In genomic region chr7:80197941-80198778, GRCm38 (mm10) we compare ENCODE assay signal across 8 mouse cellular contexts. TPM values are rescaled to one million over a fixed set of nuclear protein-coding genes. Genes with fewer than 3 reads are reported as not detected.
DNase-seq lines count a peak whose midpoint lies in the region; ATAC-seq and TF ChIP-seq lines count a peak whose summit lies in the region.

No protein-coding gene starts in this region.

- DNase-seq in CD4-positive helper T cell, adult 2 months (ENCODE audit: low read depth, low spot score), result peak; percentile 86
- peak; percentile 95 for DNase-seq in brain, embryonic 14.5 days (ENCODE audit: low read depth)
- DNase-seq in forebrain, embryonic 10.5 days (ENCODE audit: extremely low spot score, low spot score), result peak; percentile 88
- peak; percentile 83 to 94 for DNase-seq in kidney, postnatal 25 days

- H3K9me3 ChIP-seq in forebrain, embryonic 10.5 days, result no peaks in the 10 kb centered on the region
- H3K9me3 ChIP-seq in heart, embryonic 15.5 days (replicated peaks), result no peaks in the 10 kb centered on the region
- H3K9me3 ChIP-seq in liver, embryonic 16.5 days (replicated peaks; ENCODE audit: control insufficient read depth, low read length), result no peaks in the 10 kb centered on the region
- H3K9me3 ChIP-seq in neural tube, embryonic 13.5 days, result no peaks in the 10 kb centered on the region

- peak overlapping the region; percentile 79 for H3K4me3 ChIP-seq in forebrain, embryonic 10.5 days
- H3K4me3 ChIP-seq in heart, embryonic 15.5 days, result peak overlapping the region; percentile 65
- H3K4me3 ChIP-seq in liver, embryonic 16.5 days (ENCODE audit: low read depth, low read length), result peak overlapping the region; percentile 98
- peak overlapping the region; percentile 78 for H3K4me3 ChIP-seq in neural tube, embryonic 13.5 days
- H3K4me3 ChIP-seq in testis, adult 2 months (ENCODE audit: control insufficient read depth, low read depth, low read length), result peak overlapping the region; percentile 79

- H3K4me1 ChIP-seq in forebrain, embryonic 10.5 days, result peaks cover 75% of the 10 kb centered on the region
- peaks cover 53% of the 10 kb centered on the region for H3K4me1 ChIP-seq in heart, embryonic 15.5 days (replicated peaks)
- peaks cover 86% of the 10 kb centered on the region for H3K4me1 ChIP-seq in liver, embryonic 16.5 days (ENCODE audit: control insufficient read depth, low read depth, low read length)
- peaks cover 72% of the 10 kb centered on the region for H3K4me1 ChIP-seq in neural tube, embryonic 13.5 days (replicated peaks)
- H3K4me1 ChIP-seq in testis, adult 2 months (ENCODE audit: control insufficient read depth, insufficient read depth, low read length), result peaks cover 17% of the 10 kb centered on the region

- peak overlapping the region; percentile 97 for H3K27ac ChIP-seq in forebrain, embryonic 10.5 days
- H3K27ac ChIP-seq in heart, embryonic 15.5 days, result peak overlapping the region; percentile 82
- H3K27ac ChIP-seq in liver, embryonic 16.5 days (ENCODE audit: low read length), result peak overlapping the region; percentile 90
- H3K27ac ChIP-seq in neural tube, embryonic 13.5 days (replicated peaks), result peak overlapping the region; percentile 98
- H3K27ac ChIP-seq in testis, adult 2 months (ENCODE audit: control insufficient read depth, insufficient read depth, low read depth, low read length), result peak overlapping the region; percentile 52

- TF ChIP-seq CTCF in brain, embryonic 14.5 days (IDR thresholded peaks at IDR 0.05; ENCODE audit: borderline replicate concordance, extremely low read depth, insufficient read depth, insufficient read length), result no peak
- TF ChIP-seq CTCF in testis, adult 2 months (IDR thresholded peaks at IDR 0.05; ENCODE audit: control insufficient read depth, insufficient read depth, insufficient replicate concordance, low read depth, low read length), result no peak

- WGBS in forebrain, embryonic 10.5 days, result under 1% methylated on average over 74 of the region's 74 CpGs
- WGBS in heart, embryonic 15.5 days, result under 1% methylated on average over 67 of the region's 74 CpGs
- under 1% methylated on average over 73 of the region's 74 CpGs for WGBS in liver, embryonic 16.5 days (ENCODE audit: insufficient replicate concordance)
- WGBS in neural tube, embryonic 13.5 days, result under 1% methylated on average over 74 of the region's 74 CpGs

- peaks cover 35% of the 10 kb centered on the region for H3K36me3 ChIP-seq in forebrain, embryonic 10.5 days (replicated peaks)
- no peaks in the 10 kb centered on the region for H3K36me3 ChIP-seq in heart, embryonic 15.5 days
- H3K36me3 ChIP-seq in liver, embryonic 16.5 days (ENCODE audit: control insufficient read depth, insufficient read depth), result peaks cover 10% of the 10 kb centered on the region; the same call in 1 of the 2 replicates
- H3K36me3 ChIP-seq in neural tube, embryonic 13.5 days, result 0 out of 2 replicates have a peak, but pooled peaks cover 5% of the 10 kb centered on the region
- no peaks in the 10 kb centered on the region for H3K36me3 ChIP-seq in testis, adult 2 months (ENCODE audit: control insufficient read depth, insufficient read depth, low read length)

- H3K9ac ChIP-seq in heart, embryonic 15.5 days, result peak overlapping the region; percentile 70
- peak overlapping the region; percentile 99 for H3K9ac ChIP-seq in liver, embryonic 16.5 days (ENCODE audit: low read depth, low read length)
- peak overlapping the region; percentile 92 for H3K9ac ChIP-seq in neural tube, embryonic 13.5 days

- peak; percentile 54 for TF ChIP-seq POLR2A in brain, embryonic 14.5 days (IDR thresholded peaks at IDR 0.05; ENCODE audit: borderline replicate concordance, extremely low read depth, insufficient read depth, insufficient read length, poor library complexity, severe bottlenecking)
- peak; percentile 35; the same call in 1 of the 2 replicates for TF ChIP-seq POLR2A in testis, adult 2 months (IDR thresholded peaks at IDR 0.05; ENCODE audit: control insufficient read depth, low read depth, low read length)

- ATAC-seq in heart, embryonic 15.5 days (replicated peaks; ENCODE audit: insufficient number of reproducible peaks, insufficient read depth, low FRiP score, low read depth), result peak; percentile 88
- ATAC-seq in liver, embryonic 16.5 days (ENCODE audit: low read depth), result peak; percentile 78
- ATAC-seq in neural tube, embryonic 13.5 days (ENCODE audit: low read depth), result peak; percentile 93

- no peaks in the 10 kb centered on the region for H3K27me3 ChIP-seq in forebrain, embryonic 10.5 days (ENCODE audit: poor library complexity, severe bottlenecking)
- no peaks in the 10 kb centered on the region for H3K27me3 ChIP-seq in heart, embryonic 15.5 days
- H3K27me3 ChIP-seq in liver, embryonic 16.5 days (ENCODE audit: control insufficient read depth, insufficient read depth, low read depth, low read length), result no peaks in the 10 kb centered on the region
- H3K27me3 ChIP-seq in neural tube, embryonic 13.5 days, result no peaks in the 10 kb centered on the region
- H3K27me3 ChIP-seq in testis, adult 2 months (ENCODE audit: control insufficient read depth, insufficient read depth, low read length), result no peaks in the 10 kb centered on the region

- peak overlapping the region; percentile 89 for H3K4me2 ChIP-seq in heart, embryonic 15.5 days
- H3K4me2 ChIP-seq in liver, embryonic 16.5 days (ENCODE audit: low read depth, low read length), result peak overlapping the region; percentile 96
- peak overlapping the region; percentile 87 for H3K4me2 ChIP-seq in neural tube, embryonic 13.5 days

RNA-seq across cellular contexts. Expression of gene Sema4b, which starts 11.5 kb away (rescaled TPM):
- polyA plus RNA-seq in brain, embryonic 14.5 days (2012; rRNA removed), result 14.7 and 23.6 TPM in 2 replicates
- 15.1 and 15.9 TPM in 2 replicates for polyA plus RNA-seq in forebrain, embryonic 10.5 days (2016; fragmentation: Nextera tagmentation; extraction: Ambion mirVana)
- 12.4 and 14.0 TPM in 2 replicates for polyA plus RNA-seq in heart, embryonic 15.5 days (2015; fragmentation: Nextera tagmentation; extraction: Ambion mirVana)
- 13.4 and 14.4 TPM in 2 replicates for polyA plus RNA-seq in liver, embryonic 16.5 days (2015; fragmentation: Nextera tagmentation; extraction: Ambion mirVana)
- 22.1 and 23.2 TPM in 2 replicates for polyA plus RNA-seq in neural tube, embryonic 13.5 days (2015; fragmentation: Nextera tagmentation; extraction: Ambion mirVana)
- polyA plus RNA-seq in testis, adult 2 months (2012; rRNA removed), result 5.2 and 5.6 TPM in 2 replicates

RNA-seq across cellular contexts. Expression of gene Cib1, which starts 34.5 kb away (rescaled TPM):
- 25.7 and 31.1 TPM in 2 replicates for polyA plus RNA-seq in brain, embryonic 14.5 days (2012; rRNA removed)
- 69.0 and 70.2 TPM in 2 replicates for polyA plus RNA-seq in forebrain, embryonic 10.5 days (2016; fragmentation: Nextera tagmentation; extraction: Ambion mirVana)
- 48.7 and 65.4 TPM in 2 replicates for polyA plus RNA-seq in heart, embryonic 15.5 days (2015; fragmentation: Nextera tagmentation; extraction: Ambion mirVana)
- 76.4 and 77.0 TPM in 2 replicates for polyA plus RNA-seq in liver, embryonic 16.5 days (2015; fragmentation: Nextera tagmentation; extraction: Ambion mirVana)
- polyA plus RNA-seq in neural tube, embryonic 13.5 days (2015; fragmentation: Nextera tagmentation; extraction: Ambion mirVana), result 31.0 and 34.6 TPM in 2 replicates
- 406 and 411 TPM in 2 replicates for polyA plus RNA-seq in testis, adult 2 months (2012; rRNA removed)

RNA-seq across cellular contexts. Expression of gene Gdpgp1, which starts 34.5 kb away (rescaled TPM):
- 2.3 and 3.4 TPM in 2 replicates for polyA plus RNA-seq in brain, embryonic 14.5 days (2012; rRNA removed)
- polyA plus RNA-seq in forebrain, embryonic 10.5 days (2016; fragmentation: Nextera tagmentation; extraction: Ambion mirVana), result 6.3 and 6.7 TPM in 2 replicates
- 2.7 and 3.8 TPM in 2 replicates for polyA plus RNA-seq in heart, embryonic 15.5 days (2015; fragmentation: Nextera tagmentation; extraction: Ambion mirVana)
- 1.5 and 1.7 TPM in 2 replicates for polyA plus RNA-seq in liver, embryonic 16.5 days (2015; fragmentation: Nextera tagmentation; extraction: Ambion mirVana)
- 4.5 TPM in 2 replicates for polyA plus RNA-seq in neural tube, embryonic 13.5 days (2015; fragmentation: Nextera tagmentation; extraction: Ambion mirVana)
- polyA plus RNA-seq in testis, adult 2 months (2012; rRNA removed), result 1.7 and 1.8 TPM in 2 replicates

RNA-seq across cellular contexts. Expression of gene Ttll13, which starts 48.0 kb away (rescaled TPM):
- polyA plus RNA-seq in brain, embryonic 14.5 days (2012; rRNA removed), result 0.79 and 1.2 TPM in 2 replicates
- polyA plus RNA-seq in forebrain, embryonic 10.5 days (2016; fragmentation: Nextera tagmentation; extraction: Ambion mirVana), result 0.84 and 0.99 TPM in 2 replicates
- 0.63 and 1.2 TPM in 2 replicates for polyA plus RNA-seq in heart, embryonic 15.5 days (2015; fragmentation: Nextera tagmentation; extraction: Ambion mirVana)
- 0.16 and 0.42 TPM in 2 replicates for polyA plus RNA-seq in liver, embryonic 16.5 days (2015; fragmentation: Nextera tagmentation; extraction: Ambion mirVana)
- 1.6 and 2.8 TPM in 2 replicates for polyA plus RNA-seq in neural tube, embryonic 13.5 days (2015; fragmentation: Nextera tagmentation; extraction: Ambion mirVana)
- polyA plus RNA-seq in testis, adult 2 months (2012; rRNA removed), result 361 and 376 TPM in 2 replicates

Comparison
In these comparisons a context has a peak if more than half of its experiments do, and no peak if none do; other contexts are left out.
1. Peak in every context shown above with its lines: DNase-seq, ATAC-seq, H3K4me3 ChIP-seq and H3K27ac ChIP-seq.